Mouse (Mus musculus): ENCODE results near the gene Hpn. TPM values are rescaled to one million over a fixed set of nuclear protein-coding genes. Genes with fewer than 3 reads are reported as not detected.

The Hpn gene
- polyA plus RNA-seq, 1 experiment, result 1.00 TPM

GRCm38 (mm10) chr7:31089721-31090120, 25.4 kb downstream of the Hpn start:
- DNase-seq (ENCODE audit: low read depth), result no peak
- no peak for TF ChIP-seq POLR2A (IDR thresholded peaks at IDR 0.05; ENCODE audit: borderline replicate concordance, extremely low read depth, insufficient read depth, insufficient read length, poor library complexity, severe bottlenecking)
- no peak for TF ChIP-seq CTCF (IDR thresholded peaks at IDR 0.05; ENCODE audit: borderline replicate concordance, extremely low read depth, insufficient read depth, insufficient read length)

GRCm38 (mm10) chr7:31088206-31088605, 26.9 kb downstream of the Hpn start:
- no peak for DNase-seq (ENCODE audit: low read depth)
- TF ChIP-seq POLR2A (IDR thresholded peaks at IDR 0.05; ENCODE audit: borderline replicate concordance, extremely low read depth, insufficient read depth, insufficient read length, poor library complexity, severe bottlenecking) (no peak), CTCF (IDR thresholded peaks at IDR 0.05; ENCODE audit: borderline replicate concordance, extremely low read depth, insufficient read depth, insufficient read length) (no peak)

- TF ChIP-seq POLR2A (IDR thresholded peaks at IDR 0.05; ENCODE audit: borderline replicate concordance, extremely low read depth, insufficient read depth, insufficient read length, poor library complexity, severe bottlenecking), result no peak
- no peak for TF ChIP-seq CTCF (IDR thresholded peaks at IDR 0.05; ENCODE audit: borderline replicate concordance, extremely low read depth, insufficient read depth, insufficient read length)
- no peak for DNase-seq (ENCODE audit: low read depth)
These were observed 27.8 kb downstream of the Hpn start for GRCm38 (mm10) chr7:31087262-31087661.

GRCm38 (mm10) chr7:31086175-31086755, 28.8 kb downstream of the Hpn start:
- TF ChIP-seq POLR2A (IDR thresholded peaks at IDR 0.05; ENCODE audit: borderline replicate concordance, extremely low read depth, insufficient read depth, insufficient read length, poor library complexity, severe bottlenecking) (no peak), CTCF (IDR thresholded peaks at IDR 0.05; ENCODE audit: borderline replicate concordance, extremely low read depth, insufficient read depth, insufficient read length) (no peak)

GRCm38 (mm10) chr7:31085171-31085570, 29.9 kb downstream of the Hpn start:
- peak; percentile 48 for DNase-seq (ENCODE audit: low read depth)
- TF ChIP-seq CTCF (IDR thresholded peaks at IDR 0.05; ENCODE audit: borderline replicate concordance, extremely low read depth, insufficient read depth, insufficient read length) (no peak), POLR2A (IDR thresholded peaks at IDR 0.05; ENCODE audit: borderline replicate concordance, extremely low read depth, insufficient read depth, insufficient read length, poor library complexity, severe bottlenecking) (no peak)

More at GRCm38 (mm10) chr7:31086175-31086755, 28.8 kb downstream of the Hpn start:
- no peak for DNase-seq (ENCODE audit: low read depth)

GRCm38 (mm10) chr7:31084140-31084539, 30.9 kb downstream of the Hpn start:
- TF ChIP-seq CTCF (IDR thresholded peaks at IDR 0.05; ENCODE audit: borderline replicate concordance, extremely low read depth, insufficient read depth, insufficient read length) (no peak), POLR2A (IDR thresholded peaks at IDR 0.05; ENCODE audit: borderline replicate concordance, extremely low read depth, insufficient read depth, insufficient read length, poor library complexity, severe bottlenecking) (no peak)
- DNase-seq (ENCODE audit: low read depth), result no peak

GRCm38 (mm10) chr7:31082831-31083588, 32.1 kb downstream of the Hpn start:
- TF ChIP-seq POLR2A (IDR thresholded peaks at IDR 0.05; ENCODE audit: borderline replicate concordance, extremely low read depth, insufficient read depth, insufficient read length, poor library complexity, severe bottlenecking) (no peak), CTCF (IDR thresholded peaks at IDR 0.05; ENCODE audit: borderline replicate concordance, extremely low read depth, insufficient read depth, insufficient read length) (no peak)
- no peak for DNase-seq (ENCODE audit: low read depth)

- DNase-seq (ENCODE audit: low read depth), result no peak
- TF ChIP-seq CTCF (IDR thresholded peaks at IDR 0.05; ENCODE audit: borderline replicate concordance, extremely low read depth, insufficient read depth, insufficient read length), result no peak
- no peak for TF ChIP-seq POLR2A (IDR thresholded peaks at IDR 0.05; ENCODE audit: borderline replicate concordance, extremely low read depth, insufficient read depth, insufficient read length, poor library complexity, severe bottlenecking)
These were observed 33.0 kb downstream of the Hpn start for GRCm38 (mm10) chr7:31082106-31082505.

GRCm38 (mm10) chr7:31081106-31081505, 34.0 kb downstream of the Hpn start:
- TF ChIP-seq POLR2A (IDR thresholded peaks at IDR 0.05; ENCODE audit: borderline replicate concordance, extremely low read depth, insufficient read depth, insufficient read length, poor library complexity, severe bottlenecking) (no peak), CTCF (IDR thresholded peaks at IDR 0.05; ENCODE audit: borderline replicate concordance, extremely low read depth, insufficient read depth, insufficient read length) (no peak)

GRCm38 (mm10) chr7:31080611-31081010, 34.5 kb downstream of the Hpn start:
- DNase-seq (ENCODE audit: low read depth), result no peak
- no peak for TF ChIP-seq CTCF (IDR thresholded peaks at IDR 0.05; ENCODE audit: borderline replicate concordance, extremely low read depth, insufficient read depth, insufficient read length)
- no peak for TF ChIP-seq POLR2A (IDR thresholded peaks at IDR 0.05; ENCODE audit: borderline replicate concordance, extremely low read depth, insufficient read depth, insufficient read length, poor library complexity, severe bottlenecking)

More at GRCm38 (mm10) chr7:31081106-31081505, 34.0 kb downstream of the Hpn start:
- DNase-seq (ENCODE audit: low read depth), result no peak

GRCm38 (mm10) chr7:31079670-31080069, 35.4 kb downstream of the Hpn start:
- TF ChIP-seq POLR2A (IDR thresholded peaks at IDR 0.05; ENCODE audit: borderline replicate concordance, extremely low read depth, insufficient read depth, insufficient read length, poor library complexity, severe bottlenecking) (no peak), CTCF (IDR thresholded peaks at IDR 0.05; ENCODE audit: borderline replicate concordance, extremely low read depth, insufficient read depth, insufficient read length) (no peak)
- no peak for DNase-seq (ENCODE audit: low read depth)

All from brain, embryonic 14.5 days (tissue).